In the genomic region with DNA sequence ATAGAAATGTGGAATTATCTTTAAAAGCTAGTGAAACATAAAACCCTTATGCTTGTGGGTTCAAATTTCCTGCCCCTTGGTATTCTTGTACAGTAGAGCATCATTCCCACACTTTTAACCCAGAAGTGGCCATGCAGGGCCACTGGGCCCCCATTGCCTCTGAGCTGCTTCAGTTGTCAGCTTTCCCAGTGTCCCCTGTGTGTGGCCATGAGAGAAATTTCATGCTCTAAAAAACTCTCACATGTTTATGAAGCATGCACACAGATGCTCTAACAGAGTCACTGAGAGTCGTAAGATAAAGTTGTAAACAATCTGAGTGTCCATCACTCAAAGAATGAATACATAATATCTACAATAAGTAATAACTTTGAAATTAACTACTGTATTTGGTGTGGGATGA, we compare ENCODE assay signal across 26 mouse cellular contexts.
"Had no signal": no experiment of that assay in that cellular context is flagged by ENCODE, and none has a peak within 500 bp of the region (broad histone marks: within the 10 kb centered on the region; RNA-seq: fewer than 3 reads in every experiment).

No protein-coding gene starts in this region.

- ATAC-seq: hindbrain, embryonic 16.5 days; inflammation-experienced regulatory T-cells, adult 6 months; intestine, embryonic 16.5 days had no signal

- H3K4me2 ChIP-seq: heart, embryonic 13.5 days; heart, embryonic 15.5 days; hindbrain, embryonic 12.5 days; hindbrain, embryonic 14.5 days; limb, embryonic 12.5 days; liver, embryonic 11.5 days; liver, embryonic 13.5 days had no signal

- H3K36me3 ChIP-seq: hindbrain, embryonic 12.5 days; limb, embryonic 10.5 days; limb, embryonic 12.5 days had no signal

- H3K9me3 ChIP-seq: heart, embryonic 13.5 days; heart, embryonic 15.5 days; hindbrain, embryonic 10.5 days; hindbrain, embryonic 12.5 days; limb, embryonic 10.5 days; limb, embryonic 12.5 days; liver, embryonic 13.5 days had no signal

- H3K27me3 ChIP-seq: heart, embryonic 13.5 days; heart, embryonic 15.5 days; hindbrain, embryonic 12.5 days; limb, embryonic 12.5 days had no signal

- H3K4me3 ChIP-seq: gastrocnemius, adult 2 months; heart, adult 2 months; heart, embryonic 13.5 days; heart, embryonic 15.5 days; hindbrain, embryonic 10.5 days; hindbrain, embryonic 12.5 days; layer of hippocampus, adult 2 months; left cerebral cortex, adult 2 months; limb, embryonic 10.5 days; limb, embryonic 12.5 days; liver, embryonic 13.5 days had no signal

- H3K27ac ChIP-seq: gastrocnemius, adult 2 months; heart, adult 2 months; heart, embryonic 13.5 days; heart, embryonic 15.5 days; hindbrain, embryonic 10.5 days; hindbrain, embryonic 12.5 days; hindbrain, embryonic 14.5 days; layer of hippocampus, adult 2 months; left cerebral cortex, adult 2 months; limb, embryonic 10.5 days; limb, embryonic 12.5 days; liver, embryonic 13.5 days had no signal

- H3K9ac ChIP-seq: heart, embryonic 13.5 days; heart, embryonic 15.5 days; hindbrain, embryonic 12.5 days; hindbrain, embryonic 14.5 days; limb, embryonic 12.5 days; liver, embryonic 13.5 days had no signal

- H3K4me1 ChIP-seq: limb, embryonic 12.5 days had no signal

- DNase-seq: gastrocnemius, adult 2 months; gastrocnemius, postnatal 10 days; gastrocnemius, postnatal 25 days; heart, adult 2 months; heart, postnatal 14 days; heart, postnatal 4 days; kidney, adult 18-20 months; kidney, adult 8-10 months; kidney, postnatal 10 days; kidney, postnatal 25 days; kidney, postnatal 4 days; liver; liver, embryonic 13.5 days had no signal
